Mouse (Mus musculus): ENCODE data around the gene Rapgef4. TPM values are rescaled to one million over a fixed set of nuclear protein-coding genes. Genes with fewer than 3 reads are reported as not detected.

Rapgef4 gene
- total and polyA plus RNA-seq, 2 experiments from 2014 or later: 48.5 to 78.6 TPM

GRCm38 (mm10) chr2:72096345-72096744 lies 115.3 kb downstream of the Rapgef4 start:
- Histone ChIP-seq H3K27ac (ENCODE audit: low read depth, low read length) (no peak overlapping the region), H3K9me3 (ENCODE audit: low read length) (no peaks in the 10 kb centered on the region), H3K4me2 (ENCODE audit: low read depth, low read length, poor library complexity, severe bottlenecking) (no peak overlapping the region), H3K27me3 (ENCODE audit: insufficient read depth, low read length) (no peaks in the 10 kb centered on the region), H3K9ac (replicated peaks; ENCODE audit: low read length, poor library complexity, severe bottlenecking) (no peak overlapping the region), H3K4me3 (ENCODE audit: low read depth, low read length) (no peak overlapping the region), H3K36me3 (ENCODE audit: insufficient read depth, low read length) (no peaks in the 10 kb centered on the region), H3K4me1 (ENCODE audit: insufficient read depth, low read length) (0 out of 2 replicates have a peak, but pooled peaks cover 5% of the 10 kb centered on the region)
- WGBS: 51% methylated on average over 3 of the region's 3 CpGs
- peak; percentile 39; the same call in 1 of the 2 replicates for TF ChIP-seq CTCF (IDR thresholded peaks at IDR 0.05)
- DNase-seq (ENCODE audit: low spot score) (no peak), ATAC-seq (ENCODE audit: low FRiP score) (no peak)

GRCm38 (mm10) chr2:72098366-72098765 lies 117.3 kb downstream of the Rapgef4 start:
- no peaks in the 10 kb centered on the region for H3K27me3 ChIP-seq (ENCODE audit: insufficient read depth, low read length)
- H3K27ac ChIP-seq (ENCODE audit: low read depth, low read length): no peak overlapping the region
- no peaks in the 10 kb centered on the region for H3K9me3 ChIP-seq (ENCODE audit: low read length)
- WGBS: 88% methylated on average over 8 of the region's 8 CpGs
- H3K4me2 ChIP-seq (ENCODE audit: low read depth, low read length, poor library complexity, severe bottlenecking): no peak overlapping the region
- H3K4me3 ChIP-seq (ENCODE audit: low read depth, low read length): no peak overlapping the region
- DNase-seq (ENCODE audit: low spot score): no peak
- no peak for ATAC-seq (ENCODE audit: low FRiP score)
- H3K9ac ChIP-seq (replicated peaks; ENCODE audit: low read length, poor library complexity, severe bottlenecking): no peak overlapping the region
- no peaks in the 10 kb centered on the region for H3K36me3 ChIP-seq (ENCODE audit: insufficient read depth, low read length)
- no peak for TF ChIP-seq CTCF (IDR thresholded peaks at IDR 0.05)
- 0 out of 2 replicates have a peak, but pooled peaks cover 4% of the 10 kb centered on the region for H3K4me1 ChIP-seq (ENCODE audit: insufficient read depth, low read length)

GRCm38 (mm10) chr2:72104604-72105003 lies 123.6 kb downstream of the Rapgef4 start:
- Histone ChIP-seq H3K27me3 (ENCODE audit: insufficient read depth, low read length) (no peaks in the 10 kb centered on the region), H3K4me2 (ENCODE audit: low read depth, low read length, poor library complexity, severe bottlenecking) (no peak overlapping the region), H3K4me3 (ENCODE audit: low read depth, low read length) (no peak overlapping the region), H3K9ac (replicated peaks; ENCODE audit: low read length, poor library complexity, severe bottlenecking) (no peak overlapping the region), H3K36me3 (ENCODE audit: insufficient read depth, low read length) (no peaks in the 10 kb centered on the region), H3K27ac (ENCODE audit: low read depth, low read length) (no peak overlapping the region), H3K4me1 (ENCODE audit: insufficient read depth, low read length) (0 out of 2 replicates have a peak, but pooled peaks cover 3% of the 10 kb centered on the region), H3K9me3 (ENCODE audit: low read length) (no peaks in the 10 kb centered on the region)
- 73% methylated on average over 8 of the region's 8 CpGs for WGBS
- no peak for TF ChIP-seq CTCF (IDR thresholded peaks at IDR 0.05)
- ATAC-seq (ENCODE audit: low FRiP score) (no peak), DNase-seq (ENCODE audit: low spot score) (no peak)

- TF ChIP-seq CTCF (IDR thresholded peaks at IDR 0.05): no peak
- 0 out of 2 replicates have a peak overlapping the region, but pooled peaks have one; percentile 6 for H3K27ac ChIP-seq (ENCODE audit: low read depth, low read length)
- H3K9me3 ChIP-seq (ENCODE audit: low read length): no peaks in the 10 kb centered on the region
- no peak overlapping the region for H3K4me2 ChIP-seq (ENCODE audit: low read depth, low read length, poor library complexity, severe bottlenecking)
- WGBS: 41% methylated on average over 12 of the region's 12 CpGs
- ATAC-seq (ENCODE audit: low FRiP score) (no peak), DNase-seq (ENCODE audit: low spot score) (peak; percentile 47)
- H3K36me3 ChIP-seq (ENCODE audit: insufficient read depth, low read length): no peaks in the 10 kb centered on the region
- H3K27me3 ChIP-seq (ENCODE audit: insufficient read depth, low read length): no peaks in the 10 kb centered on the region
- no peak overlapping the region for H3K9ac ChIP-seq (replicated peaks; ENCODE audit: low read length, poor library complexity, severe bottlenecking)
- H3K4me3 ChIP-seq (ENCODE audit: low read depth, low read length): no peak overlapping the region
- 0 out of 2 replicates have a peak, but pooled peaks cover 3% of the 10 kb centered on the region for H3K4me1 ChIP-seq (ENCODE audit: insufficient read depth, low read length)
These were observed 126.6 kb downstream of the Rapgef4 start for GRCm38 (mm10) chr2:72107525-72108180.

- no peak overlapping the region for H3K4me2 ChIP-seq (ENCODE audit: low read depth, low read length, poor library complexity, severe bottlenecking)
- H3K27me3 ChIP-seq (ENCODE audit: insufficient read depth, low read length): no peaks in the 10 kb centered on the region
- no peak overlapping the region for H3K9ac ChIP-seq (replicated peaks; ENCODE audit: low read length, poor library complexity, severe bottlenecking)
- no peak for ATAC-seq (ENCODE audit: low FRiP score)
- H3K36me3 ChIP-seq (ENCODE audit: insufficient read depth, low read length): no peaks in the 10 kb centered on the region
- H3K9me3 ChIP-seq (ENCODE audit: low read length): no peaks in the 10 kb centered on the region
- no peak for DNase-seq (ENCODE audit: low spot score)
- H3K27ac ChIP-seq (ENCODE audit: low read depth, low read length): no peak overlapping the region
- no peak for TF ChIP-seq CTCF (IDR thresholded peaks at IDR 0.05)
- no peak overlapping the region for H3K4me3 ChIP-seq (ENCODE audit: low read depth, low read length)
- 0 out of 2 replicates have a peak, but pooled peaks cover 3% of the 10 kb centered on the region for H3K4me1 ChIP-seq (ENCODE audit: insufficient read depth, low read length)
- 63% methylated on average over 4 of the region's 4 CpGs for WGBS
These were observed 127.6 kb downstream of the Rapgef4 start for GRCm38 (mm10) chr2:72108448-72109312.

- no peaks in the 10 kb centered on the region for H3K36me3 ChIP-seq (ENCODE audit: insufficient read depth, low read length)
- H3K9me3 ChIP-seq (ENCODE audit: low read length): no peaks in the 10 kb centered on the region
- ATAC-seq (ENCODE audit: low FRiP score) (no peak), DNase-seq (ENCODE audit: low spot score) (no peak)
- H3K27ac ChIP-seq (ENCODE audit: low read depth, low read length): no peak overlapping the region
- H3K27me3 ChIP-seq (ENCODE audit: insufficient read depth, low read length): no peaks in the 10 kb centered on the region
- H3K4me2 ChIP-seq (ENCODE audit: low read depth, low read length, poor library complexity, severe bottlenecking): no peak overlapping the region
- no peak overlapping the region for H3K4me3 ChIP-seq (ENCODE audit: low read depth, low read length)
- TF ChIP-seq CTCF (IDR thresholded peaks at IDR 0.05): no peak
- H3K4me1 ChIP-seq (ENCODE audit: insufficient read depth, low read length): 0 out of 2 replicates have a peak, but pooled peaks cover 3% of the 10 kb centered on the region
- H3K9ac ChIP-seq (replicated peaks; ENCODE audit: low read length, poor library complexity, severe bottlenecking): no peak overlapping the region
- WGBS: 93% methylated on average over 5 of the region's 5 CpGs
These were observed 129.4 kb downstream of the Rapgef4 start for GRCm38 (mm10) chr2:72110404-72110803.
